Mouse (Mus musculus) cerebellum, adult 11 months (tissue): ENCODE measurements at regions not wholly inside any gene's neighbourhood (a gene's known extent, or its start where the extent isn't known, plus 50 kb on each side); places are given as distances from the start of the nearest gene placed in this dataset.

Source experiments
- DNase-seq: peaks from one replicate; pipeline ENCODE4 v3.0.0; 2022

- no peak for DNase-seq
These were observed 100.8 kb upstream of the Gm12830 start for GRCm38 (mm10) chr4:114720696-114721095.

GRCm38 (mm10) chr4:114721386-114721785 is 100.1 kb upstream of the Gm12830 start:
- DNase-seq = no peak

- no peak for DNase-seq
These were observed 93.1 kb upstream of the Gm12830 start for GRCm38 (mm10) chr4:114728235-114729000.

- no peak for DNase-seq
These were observed 88.1 kb upstream of the Gm12830 start for GRCm38 (mm10) chr4:114733256-114734004.

GRCm38 (mm10) chr4:114738903-114739667 is 82.4 kb upstream of the Gm12830 start:
- DNase-seq = no peak

- no peak for DNase-seq
These were observed 73.4 kb upstream of the Gm12830 start for GRCm38 (mm10) chr4:114748131-114748530.

GRCm38 (mm10) chr4:114759837-114760236 is 61.7 kb upstream of the Gm12830 start:
- DNase-seq = no peak

- no peak for DNase-seq
These were observed 54.7 kb upstream of the Gm12830 start for GRCm38 (mm10) chr4:114766643-114767393.
